Mouse (Mus musculus): ENCODE measurements around the gene Il7r. TPM values are rescaled to one million over a fixed set of nuclear protein-coding genes. Genes with fewer than 3 reads are reported as not detected.

Il7r gene
- polyA plus RNA-seq, 1 experiment from 2014 or later = not detected

GRCm38 (mm10) chr15:9528186-9528935 is 1.6 kb downstream of the Il7r start:
- no peaks in the 10 kb centered on the region for H3K36me3 ChIP-seq
- no peaks in the 10 kb centered on the region for H3K4me1 ChIP-seq
- WGBS = 62% methylated on average over 3 of the region's 3 CpGs
- no peak for DNase-seq (ENCODE audit: low spot score)
- H3K9me3 ChIP-seq = no peaks in the 10 kb centered on the region
- no peaks in the 10 kb centered on the region for H3K27me3 ChIP-seq (ENCODE audit: insufficient read depth, poor library complexity, severe bottlenecking)
- H3K27ac ChIP-seq = no peak overlapping the region
- H3K4me3 ChIP-seq = no peak overlapping the region

DNA sequence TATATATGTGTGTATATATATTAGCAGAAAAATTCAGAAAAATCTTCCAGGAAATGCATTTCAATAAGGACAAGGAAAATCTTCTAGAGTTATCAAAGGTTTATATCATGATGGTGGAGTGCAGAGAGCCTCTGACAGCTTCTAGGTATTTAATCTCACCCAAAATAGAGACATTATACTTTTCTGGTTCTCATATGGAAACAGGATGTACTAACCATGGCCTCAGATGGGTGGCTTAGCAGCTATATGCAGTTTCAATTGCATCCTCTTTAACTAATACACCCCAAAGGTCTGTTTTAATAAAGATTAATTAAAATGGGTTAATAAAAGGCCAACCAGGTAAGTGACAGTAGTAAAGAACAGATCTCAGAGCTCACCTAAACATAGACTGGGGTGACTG is 3.6 kb downstream of the Il7r start:
- Histone ChIP-seq H3K9me3 (no peaks in the 10 kb centered on the region), H3K4me3 (no peak overlapping the region), H3K4me1 (no peaks in the 10 kb centered on the region), H3K36me3 (no peaks in the 10 kb centered on the region), H3K27me3 (ENCODE audit: insufficient read depth, poor library complexity, severe bottlenecking) (no peaks in the 10 kb centered on the region), H3K27ac (no peak overlapping the region)
- no peak for DNase-seq (ENCODE audit: low spot score)

DNA sequence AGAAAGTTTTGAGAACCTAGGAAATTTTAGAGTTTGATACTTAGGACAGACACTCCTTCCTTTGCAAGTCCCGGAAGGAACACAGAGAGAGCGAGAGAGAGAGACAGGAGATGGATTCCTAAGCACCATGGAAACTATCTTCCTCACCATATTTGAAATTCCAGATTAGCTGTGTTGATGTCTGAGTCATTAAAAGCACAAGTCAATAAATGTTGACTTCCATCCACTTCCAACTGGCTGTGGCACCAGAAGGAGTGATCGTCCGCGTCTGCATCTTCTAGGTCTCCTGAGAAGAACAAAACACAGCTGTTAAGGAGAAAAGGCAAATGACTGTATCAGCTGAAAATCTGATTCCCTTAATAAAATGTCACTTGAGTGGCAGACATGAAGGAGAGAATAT is 5.1 kb downstream of the Il7r start:
- no peak for DNase-seq (ENCODE audit: low spot score)
- 55% methylated on average over 5 of the region's 5 CpGs for WGBS
- H3K4me3 ChIP-seq = no peak overlapping the region
- no peaks in the 10 kb centered on the region for H3K36me3 ChIP-seq
- H3K27ac ChIP-seq = no peak overlapping the region
- H3K27me3 ChIP-seq (ENCODE audit: insufficient read depth, poor library complexity, severe bottlenecking) = no peaks in the 10 kb centered on the region
- no peaks in the 10 kb centered on the region for H3K4me1 ChIP-seq
- H3K9me3 ChIP-seq = no peaks in the 10 kb centered on the region

- no peak for DNase-seq (ENCODE audit: low spot score)
- Histone ChIP-seq H3K27me3 (ENCODE audit: insufficient read depth, poor library complexity, severe bottlenecking) (no peaks in the 10 kb centered on the region), H3K9me3 (no peaks in the 10 kb centered on the region), H3K4me1 (no peaks in the 10 kb centered on the region), H3K4me3 (no peak overlapping the region), H3K27ac (no peak overlapping the region), H3K36me3 (no peaks in the 10 kb centered on the region)
- WGBS = 54% methylated on average over 5 of the region's 5 CpGs
Observed at GRCm38 (mm10) chr15:9523956-9524355, 6.0 kb downstream of the Il7r start.

DNA sequence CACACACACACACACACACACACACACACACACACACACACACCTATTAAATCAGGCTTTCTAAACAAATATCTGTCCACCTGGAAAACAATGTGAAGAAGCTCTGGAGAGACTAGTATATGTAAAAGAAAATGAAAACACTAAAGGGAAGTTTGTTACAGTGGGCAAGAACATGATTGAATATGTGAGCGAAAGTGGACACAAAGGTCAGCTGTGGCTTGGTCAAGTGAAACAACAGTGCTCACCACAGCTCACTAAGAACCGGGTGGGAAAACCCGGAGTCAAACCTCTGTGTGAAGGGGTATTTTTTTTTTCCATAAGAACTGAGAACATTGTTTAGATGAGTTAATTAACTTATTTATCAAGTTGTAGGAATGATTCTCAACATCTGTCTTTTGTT is 6.9 kb downstream of the Il7r start:
- no peak overlapping the region for H3K27ac ChIP-seq
- WGBS = 84% methylated on average over 3 of the region's 3 CpGs

GRCm38 (mm10) chr15:9492077-9492476 is 37.9 kb downstream of the Il7r start:
- 79% methylated on average over 3 of the region's 3 CpGs for WGBS
- DNase-seq (ENCODE audit: low spot score) = no peak
- no peaks in the 10 kb centered on the region for H3K9me3 ChIP-seq
- H3K4me3 ChIP-seq = no peak overlapping the region
- no peak overlapping the region for H3K27ac ChIP-seq
- H3K4me1 ChIP-seq = no peaks in the 10 kb centered on the region
- H3K27me3 ChIP-seq (ENCODE audit: insufficient read depth, poor library complexity, severe bottlenecking) = no peaks in the 10 kb centered on the region
- H3K36me3 ChIP-seq = no peaks in the 10 kb centered on the region

More for the DNA sequence above, 6.9 kb downstream of the Il7r start:
- Histone ChIP-seq H3K4me1 (no peaks in the 10 kb centered on the region), H3K9me3 (no peaks in the 10 kb centered on the region), H3K4me3 (no peak overlapping the region), H3K27me3 (ENCODE audit: insufficient read depth, poor library complexity, severe bottlenecking) (no peaks in the 10 kb centered on the region), H3K36me3 (no peaks in the 10 kb centered on the region)
- DNase-seq (ENCODE audit: low spot score) = no peak

- Histone ChIP-seq H3K27ac (no peak overlapping the region), H3K4me3 (no peak overlapping the region), H3K9me3 (no peaks in the 10 kb centered on the region), H3K4me1 (no peaks in the 10 kb centered on the region), H3K27me3 (ENCODE audit: insufficient read depth, poor library complexity, severe bottlenecking) (no peaks in the 10 kb centered on the region), H3K36me3 (no peaks in the 10 kb centered on the region)
- DNase-seq (ENCODE audit: low spot score) = no peak
- 81% methylated on average over 2 of the region's 2 CpGs for WGBS
Observed at GRCm38 (mm10) chr15:9489417-9490118, 40.4 kb downstream of the Il7r start.

- Histone ChIP-seq H3K27ac (no peak overlapping the region), H3K36me3 (no peaks in the 10 kb centered on the region), H3K9me3 (no peaks in the 10 kb centered on the region), H3K27me3 (ENCODE audit: insufficient read depth, poor library complexity, severe bottlenecking) (no peaks in the 10 kb centered on the region), H3K4me3 (no peak overlapping the region), H3K4me1 (peaks cover 5% of the 10 kb centered on the region; the same call in 1 of the 2 replicates)
- no peak for DNase-seq (ENCODE audit: low spot score)
- WGBS = 79% methylated on average over 1 of the region's 1 CpGs
Observed at GRCm38 (mm10) chr15:9473188-9473587, 56.8 kb downstream of the Il7r start.

DNA sequence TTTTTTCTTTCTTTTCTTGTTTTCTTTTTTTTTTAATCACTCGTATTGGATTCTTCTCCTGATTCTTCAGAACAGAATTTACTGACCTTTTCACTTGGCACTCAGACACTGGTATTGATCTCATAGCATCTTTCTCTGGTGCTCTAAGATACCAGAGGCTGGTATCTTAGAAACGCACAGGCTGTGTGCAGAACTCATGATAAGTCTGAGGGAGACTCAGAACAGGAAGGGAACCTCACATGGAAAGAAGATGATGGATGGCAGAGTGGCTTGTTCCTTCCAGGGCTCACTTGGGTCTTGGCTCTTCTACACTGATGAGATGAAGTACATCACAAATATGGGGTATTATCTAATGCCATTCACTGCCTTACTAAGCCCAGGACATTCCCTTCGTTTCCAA is 57.4 kb downstream of the Il7r start:
- no peak for DNase-seq (ENCODE audit: low spot score)
- no peaks in the 10 kb centered on the region for H3K36me3 ChIP-seq
- no peak overlapping the region for H3K27ac ChIP-seq
- peaks cover 5% of the 10 kb centered on the region; the same call in 1 of the 2 replicates for H3K4me1 ChIP-seq
- H3K9me3 ChIP-seq = no peaks in the 10 kb centered on the region
- H3K27me3 ChIP-seq (ENCODE audit: insufficient read depth, poor library complexity, severe bottlenecking) = no peaks in the 10 kb centered on the region
- H3K4me3 ChIP-seq = no peak overlapping the region
- WGBS = 52% methylated on average over 3 of the region's 3 CpGs

- H3K27me3 ChIP-seq (ENCODE audit: insufficient read depth, poor library complexity, severe bottlenecking) = no peaks in the 10 kb centered on the region
- WGBS = 64% methylated on average over 3 of the region's 3 CpGs
- no peaks in the 10 kb centered on the region for H3K9me3 ChIP-seq
Observed at GRCm38 (mm10) chr15:9472167-9472566, 57.8 kb downstream of the Il7r start.

DNA sequence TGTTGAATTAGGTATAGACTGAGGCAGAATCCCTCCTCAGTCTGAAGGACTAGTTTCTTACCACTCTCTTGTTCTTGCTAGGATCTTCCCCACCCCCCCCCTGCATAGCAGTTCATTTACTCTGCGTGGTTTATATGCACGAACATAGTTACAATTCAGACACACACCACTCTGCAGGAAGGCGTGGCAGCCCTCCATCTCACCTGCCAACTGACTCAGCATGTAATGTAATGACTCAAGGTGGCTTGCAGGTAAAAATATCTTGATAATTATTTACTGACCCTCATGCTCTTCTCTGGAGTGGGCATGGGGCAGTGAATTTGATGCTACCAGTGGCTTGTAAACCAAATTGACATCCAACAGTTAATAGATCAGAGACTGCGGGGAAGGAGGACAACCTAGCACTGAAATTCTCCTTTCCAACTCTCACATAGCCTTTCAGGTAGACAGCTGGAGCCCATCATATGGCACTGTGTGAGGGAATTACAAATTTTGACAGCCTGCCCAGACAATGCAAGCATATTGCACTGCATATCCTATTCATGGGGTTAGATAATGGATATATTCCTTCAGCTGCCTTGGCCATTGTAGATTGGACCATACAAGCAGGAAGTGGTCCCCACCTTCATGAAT is 58.8 kb downstream of the Il7r start:
- WGBS = 87% methylated on average over 4 of the region's 4 CpGs
- Histone ChIP-seq H3K27me3 (ENCODE audit: insufficient read depth, poor library complexity, severe bottlenecking) (no peaks in the 10 kb centered on the region), H3K9me3 (no peaks in the 10 kb centered on the region), H3K4me1 (peaks cover 5% of the 10 kb centered on the region; the same call in 1 of the 2 replicates), H3K4me3 (no peak overlapping the region), H3K27ac (no peak overlapping the region), H3K36me3 (no peaks in the 10 kb centered on the region)
- no peak for DNase-seq (ENCODE audit: low spot score)

More at GRCm38 (mm10) chr15:9472167-9472566, 57.8 kb downstream of the Il7r start:
- Histone ChIP-seq H3K4me1 (peaks cover 5% of the 10 kb centered on the region; the same call in 1 of the 2 replicates), H3K36me3 (no peaks in the 10 kb centered on the region), H3K27ac (no peak overlapping the region), H3K4me3 (no peak overlapping the region)
- no peak for DNase-seq (ENCODE audit: low spot score)

DNA sequence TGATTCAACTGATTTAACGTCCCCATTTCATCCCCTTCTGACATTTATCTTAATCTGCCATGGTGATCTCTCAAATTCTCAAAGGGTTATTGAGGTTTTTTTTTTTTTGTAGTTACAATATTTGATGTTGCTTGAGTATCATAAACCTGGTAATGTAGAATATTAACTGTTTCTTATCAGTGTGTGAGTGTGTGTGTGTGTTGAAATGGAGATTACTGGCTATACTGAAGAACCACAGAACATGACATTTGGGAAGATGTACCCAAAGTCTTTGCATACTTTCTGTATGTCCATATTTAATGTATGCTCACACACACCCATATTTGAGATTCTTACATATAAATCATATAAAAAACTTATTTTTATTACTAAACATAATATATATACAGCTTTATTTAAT is 65.9 kb downstream of the Il7r start:
- H3K27me3 ChIP-seq (ENCODE audit: insufficient read depth, poor library complexity, severe bottlenecking) = no peaks in the 10 kb centered on the region
- no peaks in the 10 kb centered on the region for H3K36me3 ChIP-seq
- 11% methylated on average over 1 of the region's 1 CpGs for WGBS
- DNase-seq (ENCODE audit: low spot score) = no peak
- H3K4me1 ChIP-seq = peaks cover 6% of the 10 kb centered on the region
- H3K9me3 ChIP-seq = no peaks in the 10 kb centered on the region
- no peak overlapping the region for H3K27ac ChIP-seq
- no peak overlapping the region for H3K4me3 ChIP-seq

DNA sequence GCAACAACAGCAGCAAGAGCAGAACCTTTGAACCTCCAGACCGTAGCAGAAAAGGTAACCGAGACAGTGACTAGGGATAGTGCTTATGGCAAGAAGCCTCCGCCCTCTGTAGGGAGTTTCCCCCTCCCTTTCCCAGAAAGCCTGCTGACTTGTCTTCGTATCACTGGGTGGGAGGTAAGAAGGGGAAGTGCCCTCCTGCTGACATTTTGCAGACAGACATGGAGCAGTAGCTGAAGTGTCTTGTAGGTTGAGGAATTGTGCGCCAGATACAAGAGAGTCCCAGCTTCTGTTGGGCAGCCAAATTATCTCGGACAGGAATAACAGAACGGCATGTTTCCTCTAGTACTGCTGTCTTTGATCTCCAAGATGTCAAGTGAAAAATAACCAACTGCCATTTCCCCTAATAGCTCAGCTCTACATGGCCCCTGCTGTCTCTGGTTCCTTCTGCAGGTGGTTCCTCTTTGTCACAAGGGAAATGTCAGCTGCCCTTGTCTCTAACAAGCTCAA is 66.4 kb downstream of the Il7r start:
- Histone ChIP-seq H3K27ac (no peak overlapping the region), H3K36me3 (no peaks in the 10 kb centered on the region), H3K9me3 (no peaks in the 10 kb centered on the region), H3K4me1 (peaks cover 6% of the 10 kb centered on the region), H3K27me3 (ENCODE audit: insufficient read depth, poor library complexity, severe bottlenecking) (no peaks in the 10 kb centered on the region), H3K4me3 (no peak overlapping the region)
- 23% methylated on average over 7 of the region's 7 CpGs for WGBS
- DNase-seq (ENCODE audit: low spot score) = peak; percentile 75
